Mouse (Mus musculus) intestine, embryonic 15.5 days (tissue): ENCODE measurements around the gene Setd3. TPM values are rescaled to one million over a fixed set of nuclear protein-coding genes. Genes with fewer than 3 reads are reported as not detected.

Experiments used
- ATAC-seq: fragments of 200-750 bp; cut with Nextera tagmentation; 2 replicates; pipeline ENCODE4 v1.8.0; 2017; ENCODE audit warnings: moderate TSS enrichment, moderate library complexity
- H3K27ac ChIP-seq: fragments of 300-500 bp; sonication (generic); 2 replicates; pipeline ENCODE4 v1.5.1; 2015; ENCODE audit warnings: mild to moderate bottlenecking, inconsistent platforms
- H3K27me3 ChIP-seq: fragments of 300-500 bp; sonication (generic); replicated peaks from 2 replicates; pipeline ENCODE4 v1.6.1; 2015; ENCODE audit warnings: inconsistent platforms
- H3K36me3 ChIP-seq: fragments of 300-500 bp; sonication (generic); 2 replicates; pipeline ENCODE4 v1.6.1; 2015; ENCODE audit warnings: inconsistent platforms
- H3K4me1 ChIP-seq: fragments of 300-500 bp; sonication (generic); replicated peaks from 2 replicates; pipeline ENCODE4 v1.6.1; 2015; ENCODE audit warnings: inconsistent platforms
- H3K4me2 ChIP-seq: fragments of 300-500 bp; sonication (generic); replicated peaks from 2 replicates; pipeline ENCODE4 v1.6.1; 2015; ENCODE audit warnings: mild to moderate bottlenecking, inconsistent platforms
- H3K4me3 ChIP-seq: fragments of 300-500 bp; sonication (generic); replicated peaks from 2 replicates; pipeline ENCODE4 v1.5.1; 2015; ENCODE audit warnings: inconsistent platforms
- H3K9ac ChIP-seq: fragments of 300-500 bp; sonication (generic); 2 replicates; pipeline ENCODE4 v1.6.1; 2015; ENCODE audit warnings: inconsistent platforms
- H3K9me3 ChIP-seq: fragments of 300-500 bp; sonication (generic); 2 replicates; pipeline ENCODE4 v1.6.1; 2016; ENCODE audit warnings: inconsistent platforms
- WGBS: fragments of 180-500 bp; shearing (Covaris S2); methylation state at CpG from one replicate; pipeline ENCODE4 v1.1.7; 2015; 5-methylcytosine and 5-hydroxymethylcytosine counted together
- polyA plus RNA-seq: library from polyadenylated mRNA; unstranded; fragments of >200 nt; fragmentation: Nextera tagmentation; extraction: Ambion mirVana; gene quantifications from 2 replicates; pipeline ENCODE4 v1.2.1, GENCODE M21; 2015

Setd3 gene
- polyA plus RNA-seq, 1 experiment from 2014 or later: 97.9 TPM

DNA sequence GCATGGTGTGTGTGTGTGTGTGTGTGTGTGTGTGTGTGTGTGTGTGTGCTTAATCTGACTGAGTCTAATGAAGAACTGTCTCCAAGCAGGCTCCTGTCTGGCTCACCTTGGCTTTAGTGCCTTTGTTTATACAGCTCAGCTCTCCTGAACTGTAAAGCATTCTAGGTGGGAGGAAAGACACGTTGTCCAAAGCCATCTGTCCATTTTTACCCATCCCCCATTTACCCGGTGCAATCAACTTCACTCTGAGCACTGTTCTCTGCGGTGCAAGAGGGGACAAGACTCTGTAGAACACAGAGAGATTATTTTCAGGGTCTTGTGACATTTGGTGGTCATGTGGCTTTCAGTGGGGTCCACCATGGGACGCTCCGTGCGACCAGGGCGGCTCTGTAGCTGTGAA, 117.5 kb downstream of the Setd3 start:
- ATAC-seq: peak; percentile 18; the same call in 1 of the 2 replicates
- 70% methylated on average over 7 of the region's 7 CpGs for WGBS
- Histone ChIP-seq H3K9ac (no peak overlapping the region), H3K4me2 (no peak overlapping the region), H3K27me3 (no peaks in the 10 kb centered on the region), H3K9me3 (no peaks in the 10 kb centered on the region), H3K27ac (no peak overlapping the region), H3K4me1 (0 out of 2 replicates have a peak, but pooled peaks cover 5% of the 10 kb centered on the region), H3K4me3 (no peak overlapping the region), H3K36me3 (no peaks in the 10 kb centered on the region)

Other genes with a start within 250 kb of the Setd3 start
- 6.7 and 6.9 TPM in 2 replicates for gene Bcl11b, start 175.7 kb downstream of the Setd3 start, polyA plus RNA-seq
- 2.8 and 3.8 TPM in 2 replicates for gene Ccnk, start 265 bp upstream of the Setd3 start, polyA plus RNA-seq
- 8.7 and 9.3 TPM in 2 replicates for gene Ccdc85c, start 96.1 kb upstream of the Setd3 start, polyA plus RNA-seq
- gene Hhipl1, start 127.0 kb upstream of the Setd3 start, polyA plus RNA-seq: 0.55 and 0.69 TPM in 2 replicates
- 5.3 and 5.4 TPM in 2 replicates for gene Cyp46a1, start 155.1 kb upstream of the Setd3 start, polyA plus RNA-seq
- 63.7 and 67.0 TPM in 2 replicates for gene Eml1, start 191.6 kb upstream of the Setd3 start, polyA plus RNA-seq